Mouse (Mus musculus) ovary, postnatal 14 days (tissue): ENCODE data around the gene Ccdc88a.

Experiments used
- DNase-seq: peaks from one replicate; pipeline ENCODE4 v3.0.0; 2022; ENCODE audit warnings: low spot score

Gene Ccdc88a

GRCm38 (mm10) chr11:29548504-29549424 is 175.3 kb downstream of the Ccdc88a start:
- DNase-seq: no peak

GRCm38 (mm10) chr11:29549425-29549778 is 175.9 kb downstream of the Ccdc88a start:
- DNase-seq: no peak
